Mouse (Mus musculus) ES-E14 (cell line): ENCODE results near the gene Agrn. TPM values are rescaled to one million over a fixed set of nuclear protein-coding genes. Genes with fewer than 3 reads are reported as not detected.
A peak's percentile ranks its signal among the peaks of the same experiment; 100 is the strongest.

Experiments used
- DNase-seq: peaks from one replicate; pipeline ENCODE4 v3.0.0-alpha.2; 2013; ENCODE audit warnings: low read depth, low spot score
- H3K27ac ChIP-seq: 2 replicates; pipeline ENCODE4 v1.5.1; 2012; ENCODE audit warnings: low read depth, mild to moderate bottlenecking, low read length, moderate library complexity, mixed read lengths; ENCODE audit not compliant: poor library complexity, insufficient read depth, severe bottlenecking
- H3K36me3 ChIP-seq: 2 replicates; pipeline ENCODE4 v1.6.1; 2012; ENCODE audit warnings: mild to moderate bottlenecking, low read length, moderate library complexity, mixed read lengths; ENCODE audit not compliant: control insufficient read depth, poor library complexity, insufficient read depth, severe bottlenecking
- H3K4me1 ChIP-seq, 2 experiments: fragments of 150-350 bp in 1 of 2; sonication (generic) in 1 of 2; 2 replicates each; pipeline ENCODE4 v1.6.1; 2012; ENCODE audit warnings: low read length in 2 of 2, mild to moderate bottlenecking in 1 of 2, mixed read lengths in 1 of 2; ENCODE audit not compliant: control insufficient read depth in 2 of 2, insufficient read depth in 2 of 2, poor library complexity in 1 of 2
- H3K4me3 ChIP-seq, 2 experiments: fragments of 150-350 bp in 1 of 2; sonication (generic) in 1 of 2; 2 replicates each; pipeline ENCODE4 v1.5.1; 2012; ENCODE audit warnings: low read length in 2 of 2, low read depth in 1 of 2, mild to moderate bottlenecking in 1 of 2, mixed read lengths in 1 of 2; ENCODE audit not compliant: insufficient read depth in 1 of 2, poor library complexity in 1 of 2, severe bottlenecking in 1 of 2
- H3K9ac ChIP-seq: 2 replicates; pipeline ENCODE4 v1.6.1; 2012; ENCODE audit warnings: low read depth, mild to moderate bottlenecking, low read length, mixed read lengths; ENCODE audit not compliant: poor library complexity, insufficient read depth, severe bottlenecking
- H3K9me3 ChIP-seq: fragments of 150-350 bp; sonication (generic); 2 replicates; pipeline ENCODE4 v1.6.1; 2012; ENCODE audit warnings: low read depth, mild to moderate bottlenecking, low read length; ENCODE audit not compliant: control insufficient read depth, insufficient read depth
- CHD2 ChIP-seq: IDR thresholded peaks from 2 replicates; pipeline ENCODE4 v1.6.1; 2014; ENCODE audit warnings: mild to moderate bottlenecking, low read depth, low read length, inconsistent platforms
- HCFC1 ChIP-seq: IDR thresholded peaks from 2 replicates; pipeline ENCODE4 v1.6.1; 2012; ENCODE audit warnings: low read length, inconsistent platforms, borderline replicate concordance; ENCODE audit not compliant: insufficient read depth
- MAFK ChIP-seq: IDR thresholded peaks from 2 replicates; pipeline ENCODE4 v1.6.1; 2014; ENCODE audit warnings: mild to moderate bottlenecking, low read depth, low read length, inconsistent platforms; ENCODE audit not compliant: insufficient read depth
- ZC3H11A ChIP-seq: IDR thresholded peaks from 2 replicates; pipeline ENCODE4 v1.6.1; 2012; ENCODE audit warnings: low read depth, mild to moderate bottlenecking, inconsistent platforms, low read length, borderline replicate concordance
- ZNF384 ChIP-seq: IDR thresholded peaks from 2 replicates; pipeline ENCODE4 v1.6.1; 2012; ENCODE audit warnings: low read depth, low read length, inconsistent platforms
- in situ Hi-C, 2 experiments: fragments of 600-800 bp; cut with MboI; formaldehyde crosslinking; loops; one replicate each; pipeline ENCODE4 v1.15.1; 2025; ENCODE audit warnings: low sequenced_read_pairs in 2 of 2, inconsistent platforms in 1 of 2; ENCODE audit not compliant: unreplicated experiment in 2 of 2
- total RNA-seq: library from RNA; depleted of rRNA; stranded (reverse); fragments of 300-350 nt; gene quantifications from 2 replicates; pipeline ENCODE4 v1.2.3, GENCODE M21; 2012

Gene Agrn
- total RNA-seq, 1 experiment, result 214 TPM

DNA sequence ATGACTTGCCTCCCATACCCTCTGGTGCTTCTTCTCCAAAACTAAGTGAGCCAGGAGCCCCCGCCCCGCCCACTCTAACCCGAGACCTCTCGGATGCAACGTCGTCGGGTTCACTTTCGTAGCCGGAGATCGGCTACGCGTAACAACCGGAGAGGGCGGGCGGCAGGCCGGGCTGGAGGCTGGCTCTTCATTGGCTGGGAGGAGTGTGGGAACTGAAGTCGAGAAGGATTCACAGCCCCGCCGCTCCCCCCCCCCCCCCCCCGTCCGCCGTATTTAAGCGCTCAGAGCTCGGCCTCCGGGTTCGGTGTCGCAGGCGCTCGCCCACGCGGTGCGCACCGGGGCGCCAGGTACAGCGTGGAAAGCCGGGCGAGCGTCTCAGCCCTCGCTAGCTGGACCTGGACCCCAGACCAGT is 5.7 kb upstream of the Agrn start, which contains the start of gene AW011738:
TSS of gene AW011738 (plus strand) at position 304 of the 412 bp plus-strand sequence.
- no peak for DNase-seq
- TF ChIP-seq MAFK (no peak), HCFC1 (no peak), ZC3H11A (no peak)
- H3K36me3 ChIP-seq, result no peaks in the 10 kb centered on the region

GRCm38 (mm10) chr4:156202462-156202893 is 5.2 kb upstream of the Agrn start:
- no peak for TF ChIP-seq ZC3H11A
- no peak for TF ChIP-seq CHD2
- no peak for TF ChIP-seq MAFK
- TF ChIP-seq ZNF384, result no peak
- no peak for TF ChIP-seq HCFC1
- in situ Hi-C loops, result no loop called here
- H3K9ac ChIP-seq, result no peak overlapping the region

More for the DNA sequence above, 5.7 kb upstream of the Agrn start, which contains the start of gene AW011738:
- Histone ChIP-seq H3K9ac (peak within 1 kb of the TSS; percentile 71), H3K9me3 (no peaks in the 10 kb centered on the region), H3K4me1 (peaks cover 0 to 11% of the 10 kb centered on the region in 2 experiments; a peak in 1 of 4 replicates), H3K4me3 (peak within 1 kb of the TSS; percentile 60 to 72), H3K27ac (no peak within 1 kb of the TSS)
- in situ Hi-C loops, result no loop called here

GRCm38 (mm10) chr4:156200623-156201475 is 3.6 kb upstream of the Agrn start, which contains the start of gene Isg15:
Gene Isg15 (minus strand): TSS chr4:156200818.
- H3K4me3 ChIP-seq, result no peak within 1 kb of the TSS
- DNase-seq, result no peak
- H3K9ac ChIP-seq, result no peak within 1 kb of the TSS
- in situ Hi-C loops, result no loop called here
- TF ChIP-seq ZC3H11A, result no peak
- no peak for TF ChIP-seq MAFK
- no peak for TF ChIP-seq ZNF384
- TF ChIP-seq CHD2, result no peak
- no peak for TF ChIP-seq HCFC1
- H3K4me1 ChIP-seq, result peaks cover 0 to 11% of the 10 kb centered on the region in 2 experiments; a peak in 2 of 4 replicates
- no peak within 1 kb of the TSS for H3K27ac ChIP-seq
- no peaks in the 10 kb centered on the region for H3K36me3 ChIP-seq
- H3K9me3 ChIP-seq, result no peaks in the 10 kb centered on the region

More at GRCm38 (mm10) chr4:156202462-156202893, 5.2 kb upstream of the Agrn start:
- H3K4me3 ChIP-seq, result peak overlapping the region in 1 of 2 experiments; percentile 60; a peak in 1 of 4 replicates
- H3K27ac ChIP-seq, result no peak overlapping the region
- no peaks in the 10 kb centered on the region for H3K36me3 ChIP-seq
- peaks cover 0 to 11% of the 10 kb centered on the region in 2 experiments; a peak in 1 of 4 replicates for H3K4me1 ChIP-seq
- DNase-seq, result no peak
- H3K9me3 ChIP-seq, result no peaks in the 10 kb centered on the region

GRCm38 (mm10) chr4:156197829-156198205 is 529 bp upstream of the Agrn start:
- peak; percentile 64 for DNase-seq
- Histone ChIP-seq H3K9me3 (no peaks in the 10 kb centered on the region), H3K4me1 (peaks cover 2 to 32% of the 10 kb centered on the region in 2 experiments; a peak in 2 of 4 replicates), H3K9ac (peak overlapping the region; percentile 62), H3K27ac (peak overlapping the region; percentile 51), H3K4me3 (peak overlapping the region; percentile 63 to 65), H3K36me3 (peaks cover 12% of the 10 kb centered on the region)
- no peak for TF ChIP-seq CHD2
- no peak for TF ChIP-seq ZNF384
- no peak for TF ChIP-seq HCFC1
- no peak for TF ChIP-seq ZC3H11A
- no peak for TF ChIP-seq MAFK
- in situ Hi-C loops, result no loop called here
